Mouse (Mus musculus): ENCODE data around the gene Espl1.

Gene Espl1

GRCm38 (mm10) chr15:102364678-102365077, 68.6 kb downstream of the Espl1 start:
- in situ Hi-C loops (cut with MboI; ENCODE audit: unreplicated experiment in 2 of 2) = no loop called here

GRCm38 (mm10) chr15:102366238-102366637, 70.2 kb downstream of the Espl1 start:
- in situ Hi-C loops (cut with MboI; ENCODE audit: unreplicated experiment in 2 of 2) = no loop called here

- in situ Hi-C loops (cut with MboI; ENCODE audit: unreplicated experiment in 2 of 2) = no loop called here
Observed at GRCm38 (mm10) chr15:102366733-102367344, 70.8 kb downstream of the Espl1 start, which contains the start of gene Sp7. Gene Sp7, minus strand, starts transcription at chr15:102367182.

GRCm38 (mm10) chr15:102369972-102370371, 73.9 kb downstream of the Espl1 start:
- in situ Hi-C loops (cut with MboI; ENCODE audit: unreplicated experiment in 2 of 2) = no loop called here

GRCm38 (mm10) chr15:102370727-102371126, 74.7 kb downstream of the Espl1 start:
- in situ Hi-C loops (cut with MboI; ENCODE audit: unreplicated experiment in 2 of 2) = no loop called here

All from v-Abl transformed pro-B cells (cell line).